Mouse (Mus musculus) bone marrow macrophage, adult 2 months (primary cell): ENCODE data around the gene Olfr522.

Experiments
- CTCF ChIP-seq: IDR thresholded peaks from 2 replicates; pipeline ENCODE4 v1.5.1; 2012; ENCODE audit warnings: low read depth, mild to moderate bottlenecking, low read length, moderate library complexity
- POLR2A ChIP-seq: IDR thresholded peaks from 2 replicates; pipeline ENCODE4 v1.6.1; 2012; ENCODE audit warnings: mild to moderate bottlenecking, low read depth, low read length, borderline replicate concordance

GRCm38 (mm10) chr7:140121338-140121910 lies 43.1 kb downstream of the Olfr522 start:
- TF ChIP-seq POLR2A (no peak), CTCF (no peak)
